ENCODE assay signal across 15 mouse cellular contexts in genomic region chr4:83145738-83146217, GRCm38 (mm10).
DNase-seq lines count a peak whose midpoint lies in the region; ATAC-seq and TF ChIP-seq lines count a peak whose summit lies in the region.
"Had no signal": no experiment of that assay in that cellular context is flagged by ENCODE, and none has a peak within 500 bp of the region (broad histone marks: within the 10 kb centered on the region; RNA-seq: fewer than 3 reads in every experiment).

No protein-coding gene starts in this region.

- no peaks in the 10 kb centered on the region for H3K36me3 ChIP-seq in intestine, embryonic 14.5 days (ENCODE audit: control insufficient read depth, insufficient read depth, low read length)
- H3K36me3 ChIP-seq in intestine, postnatal 0 days (ENCODE audit: control insufficient read depth, insufficient read depth): no peaks in the 10 kb centered on the region
- H3K36me3 ChIP-seq in lung, postnatal 0 days (ENCODE audit: insufficient read depth, low read length): no peaks in the 10 kb centered on the region
- no peaks in the 10 kb centered on the region for H3K36me3 ChIP-seq in limb, embryonic 10.5 days
- H3K36me3 ChIP-seq in midbrain, embryonic 16.5 days (ENCODE audit: control insufficient read depth, insufficient read depth, low read length): no peaks in the 10 kb centered on the region
- H3K36me3 ChIP-seq: embryonic facial prominence, embryonic 15.5 days; neural tube, embryonic 12.5 days had no signal

- no peak overlapping the region for H3K4me3 ChIP-seq in intestine, embryonic 14.5 days (ENCODE audit: low read depth, low read length)
- no peak overlapping the region for H3K4me3 ChIP-seq in intestine, postnatal 0 days (ENCODE audit: low read depth, low read length)
- no peak overlapping the region for H3K4me3 ChIP-seq in lung, postnatal 0 days (ENCODE audit: low read depth, low read length)
- H3K4me3 ChIP-seq in limb, embryonic 10.5 days: no peak overlapping the region
- H3K4me3 ChIP-seq in midbrain, embryonic 16.5 days (ENCODE audit: low read depth, low read length): no peak overlapping the region
- H3K4me3 ChIP-seq: embryonic facial prominence, embryonic 15.5 days; neural tube, embryonic 12.5 days had no signal

- WGBS in intestine, embryonic 14.5 days: 9% methylated on average over 8 of the region's 8 CpGs
- WGBS in intestine, postnatal 0 days: 8% methylated on average over 8 of the region's 8 CpGs
- 10% methylated on average over 8 of the region's 8 CpGs for WGBS in lung, postnatal 0 days
- 7% methylated on average over 8 of the region's 8 CpGs for WGBS in limb, embryonic 10.5 days
- 5% methylated on average over 8 of the region's 8 CpGs for whole genome bisulfite sequencing in midbrain, embryonic 16.5 days

- peak overlapping the region; percentile 5; the same call in 1 of the 2 replicates for H3K4me2 ChIP-seq in intestine, embryonic 14.5 days (ENCODE audit: low read length)
- H3K4me2 ChIP-seq in intestine, postnatal 0 days (replicated peaks; ENCODE audit: low read depth): no peak overlapping the region
- no peak overlapping the region for H3K4me2 ChIP-seq in lung, postnatal 0 days (replicated peaks; ENCODE audit: low read depth, low read length)
- H3K4me2 ChIP-seq in midbrain, embryonic 16.5 days (ENCODE audit: low read length): no peak overlapping the region
- H3K4me2 ChIP-seq: embryonic facial prominence, embryonic 15.5 days; liver, embryonic 11.5 days; neural tube, embryonic 12.5 days had no signal

- peak; percentile 74 for ATAC-seq in intestine, embryonic 14.5 days (replicated peaks; ENCODE audit: low FRiP score, low TSS enrichment, low read depth)
- ATAC-seq in intestine, postnatal 0 days: no peak
- peak; percentile 86 for ATAC-seq in lung, postnatal 0 days
- ATAC-seq in midbrain, embryonic 16.5 days: peak; percentile 80

- no peaks in the 10 kb centered on the region for H3K9me3 ChIP-seq in intestine, embryonic 14.5 days (ENCODE audit: control insufficient read depth, low read length)
- no peaks in the 10 kb centered on the region for H3K9me3 ChIP-seq in intestine, postnatal 0 days (ENCODE audit: control insufficient read depth)
- no peaks in the 10 kb centered on the region for H3K9me3 ChIP-seq in lung, postnatal 0 days (ENCODE audit: low read length)
- H3K9me3 ChIP-seq in limb, embryonic 10.5 days (replicated peaks): no peaks in the 10 kb centered on the region
- H3K9me3 ChIP-seq in midbrain, embryonic 16.5 days (replicated peaks; ENCODE audit: control insufficient read depth, low read length, poor library complexity, severe bottlenecking): no peaks in the 10 kb centered on the region
- H3K9me3 ChIP-seq: embryonic facial prominence, embryonic 15.5 days; neural tube, embryonic 12.5 days had no signal

- H3K27me3 ChIP-seq in intestine, embryonic 14.5 days (replicated peaks; ENCODE audit: control insufficient read depth, insufficient read depth, low read length): no peaks in the 10 kb centered on the region
- no peaks in the 10 kb centered on the region for H3K27me3 ChIP-seq in intestine, postnatal 0 days (replicated peaks; ENCODE audit: control insufficient read depth, insufficient read depth, low read length)
- H3K27me3 ChIP-seq in lung, postnatal 0 days (replicated peaks; ENCODE audit: insufficient read depth, low read length): no peaks in the 10 kb centered on the region
- H3K27me3 ChIP-seq in limb, embryonic 10.5 days (ENCODE audit: low read depth, poor library complexity, severe bottlenecking): no peaks in the 10 kb centered on the region
- no peaks in the 10 kb centered on the region for H3K27me3 ChIP-seq in midbrain, embryonic 16.5 days (ENCODE audit: control insufficient read depth, insufficient read depth, low read depth, low read length)
- H3K27me3 ChIP-seq: CH12.LX; embryonic facial prominence, embryonic 15.5 days; neural tube, embryonic 12.5 days had no signal

- no peak; the same call in 1 of the 2 replicates for TF ChIP-seq EP300 in lung, postnatal 0 days (IDR thresholded peaks at IDR 0.05)

- DNase-seq in intestine, embryonic 14.5 days (ENCODE audit: low spot score): no peak
- peak; percentile 83 for DNase-seq in lung, postnatal 0 days (ENCODE audit: low spot score)
- DNase-seq in lung, postnatal 25 days (ENCODE audit: low spot score): no peak
- DNase-seq in limb, embryonic 10.5 days (ENCODE audit: low spot score): peak; percentile 32
- DNase-seq in gastrocnemius, postnatal 10 days: no peak
- no peak for DNase-seq in urinary bladder, adult 2 months (ENCODE audit: low spot score)
- DNase-seq: cerebellum, adult 9-11 months; retina, postnatal 1 day; spleen, adult 18-20 months had no signal

- no peak for TF ChIP-seq CTCF in intestine, postnatal 0 days (IDR thresholded peaks at IDR 0.05; ENCODE audit: low read depth)
- TF ChIP-seq CTCF in lung, postnatal 0 days (IDR thresholded peaks at IDR 0.05): no peak

- peaks cover 18% of the 10 kb centered on the region for H3K4me1 ChIP-seq in intestine, embryonic 14.5 days (replicated peaks; ENCODE audit: control insufficient read depth, insufficient read depth, low read length)
- no peaks in the 10 kb centered on the region for H3K4me1 ChIP-seq in intestine, postnatal 0 days (replicated peaks; ENCODE audit: control insufficient read depth, insufficient read depth, low read length)
- H3K4me1 ChIP-seq in lung, postnatal 0 days (ENCODE audit: insufficient read depth, low read depth, low read length): no peaks in the 10 kb centered on the region
- peaks cover 12% of the 10 kb centered on the region for H3K4me1 ChIP-seq in limb, embryonic 10.5 days
- H3K4me1 ChIP-seq in midbrain, embryonic 16.5 days (ENCODE audit: control insufficient read depth, insufficient read depth, low read length): no peaks in the 10 kb centered on the region; the same call in 1 of the 2 replicates
- H3K4me1 ChIP-seq: neural tube, embryonic 12.5 days had no signal

- H3K9ac ChIP-seq in intestine, embryonic 14.5 days (ENCODE audit: low read length): no peak overlapping the region
- H3K9ac ChIP-seq in intestine, postnatal 0 days (ENCODE audit: low read depth, low read length): no peak overlapping the region
- no peak overlapping the region for H3K9ac ChIP-seq in lung, postnatal 0 days (replicated peaks; ENCODE audit: low read depth)
- H3K9ac ChIP-seq in midbrain, embryonic 16.5 days (ENCODE audit: low read depth, low read length): no peak overlapping the region
- H3K9ac ChIP-seq: embryonic facial prominence, embryonic 15.5 days; neural tube, embryonic 12.5 days had no signal

- peak overlapping the region; percentile 78 for H3K27ac ChIP-seq in intestine, embryonic 14.5 days (ENCODE audit: low read depth)
- H3K27ac ChIP-seq in intestine, postnatal 0 days (ENCODE audit: low read depth, low read length): no peak overlapping the region
- H3K27ac ChIP-seq in lung, postnatal 0 days (ENCODE audit: low read length): peak overlapping the region; percentile 75
- H3K27ac ChIP-seq in limb, embryonic 10.5 days: 0 out of 2 replicates have a peak overlapping the region, but pooled peaks have one; percentile 42
- H3K27ac ChIP-seq in midbrain, embryonic 16.5 days (ENCODE audit: low read length): no peak overlapping the region
- H3K27ac ChIP-seq: embryonic facial prominence, embryonic 15.5 days; neural tube, embryonic 12.5 days had no signal

Comparison
In these comparisons a context has a peak if more than half of its experiments do, and no peak if none do; other contexts are left out.
1. DNase-seq: peak in lung, postnatal 0 days (single experiment) and limb, embryonic 10.5 days (single experiment); none in intestine, embryonic 14.5 days (single experiment), lung, postnatal 25 days (single experiment), gastrocnemius, postnatal 10 days (single experiment) and urinary bladder, adult 2 months (single experiment).
2. H3K27ac ChIP-seq: peak in intestine, embryonic 14.5 days (single experiment), lung, postnatal 0 days (single experiment) and limb, embryonic 10.5 days (single experiment); none in intestine, postnatal 0 days (single experiment) and midbrain, embryonic 16.5 days (single experiment).